Mouse (Mus musculus) layer of hippocampus, adult 8-10 months (tissue): ENCODE measurements around the gene Kdm1a. TPM values are rescaled to one million over a fixed set of nuclear protein-coding genes. Genes with fewer than 3 reads are reported as not detected.

ENCODE experiments used
- DNase-seq, 2 experiments: peaks; one replicate each; pipeline ENCODE4 v3.0.0; 2022; ENCODE audit warnings: low spot score in 2 of 2
- total RNA-seq, 4 experiments: library from RNA; stranded (reverse); gene quantifications; 2 replicates each; pipeline ENCODE4 v1.2.4; 2022

Gene Kdm1a
- total RNA-seq: 10 to 100 TPM; 82.6 to 91.3 (median 86.1) TPM

DNA sequence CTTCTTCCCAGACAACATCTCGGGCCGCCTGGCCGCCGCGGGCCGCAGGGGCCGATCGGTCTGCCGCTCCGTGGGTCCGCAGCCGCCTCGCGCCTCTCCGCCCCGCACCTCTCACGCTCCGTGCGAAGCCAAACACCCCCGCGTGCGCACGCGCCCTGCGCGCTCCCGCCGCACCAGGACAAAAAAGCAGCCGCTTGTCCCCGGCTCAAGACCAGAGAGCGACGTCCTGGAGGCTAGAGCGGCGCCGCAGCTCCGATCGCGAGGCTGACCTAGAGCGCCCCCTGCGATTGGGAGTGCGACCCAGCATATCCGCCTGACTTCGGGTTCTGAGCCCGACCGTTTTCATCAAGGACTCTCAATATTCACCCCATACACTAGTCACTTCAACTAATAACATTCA, at the start of gene Kdm1a:
Gene Kdm1a (minus strand): TSS at position 156 of the 400 bp plus-strand sequence.
- DNase-seq: peak; percentile 86 to 95

DNA sequence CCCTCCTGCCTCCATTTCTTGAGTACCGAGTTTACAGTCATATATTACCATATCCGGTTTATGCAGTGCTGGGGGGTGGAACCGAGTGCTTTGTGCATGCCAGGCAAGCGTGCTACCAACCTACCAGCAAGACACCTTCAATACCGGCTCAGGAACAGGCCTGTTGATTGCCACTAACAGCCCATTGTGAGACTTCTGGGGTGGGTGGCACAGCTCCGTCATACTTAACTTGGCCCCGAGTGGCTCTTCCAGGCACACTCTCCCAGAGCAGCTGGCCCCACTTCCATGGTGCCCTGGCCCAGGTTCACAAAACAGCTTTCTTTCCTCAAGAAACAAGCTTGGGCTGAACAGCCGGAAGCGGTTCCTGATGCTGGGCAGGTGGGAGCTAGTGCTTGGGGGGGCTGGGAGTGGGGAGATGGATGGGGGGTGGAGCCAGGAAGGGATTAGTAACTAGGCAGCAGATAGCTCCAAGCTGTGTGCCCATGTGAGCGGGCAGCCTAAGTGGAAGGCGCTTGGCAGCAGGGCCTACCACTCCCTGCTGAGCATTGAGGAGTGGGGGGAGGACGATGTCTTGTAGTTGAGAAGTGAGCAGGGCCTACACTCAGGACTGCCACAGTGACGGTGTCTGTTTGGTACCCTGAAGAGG, 49.5 kb upstream of the Kdm1a start:
- peak; percentile 31 to 33 for DNase-seq

DNA sequence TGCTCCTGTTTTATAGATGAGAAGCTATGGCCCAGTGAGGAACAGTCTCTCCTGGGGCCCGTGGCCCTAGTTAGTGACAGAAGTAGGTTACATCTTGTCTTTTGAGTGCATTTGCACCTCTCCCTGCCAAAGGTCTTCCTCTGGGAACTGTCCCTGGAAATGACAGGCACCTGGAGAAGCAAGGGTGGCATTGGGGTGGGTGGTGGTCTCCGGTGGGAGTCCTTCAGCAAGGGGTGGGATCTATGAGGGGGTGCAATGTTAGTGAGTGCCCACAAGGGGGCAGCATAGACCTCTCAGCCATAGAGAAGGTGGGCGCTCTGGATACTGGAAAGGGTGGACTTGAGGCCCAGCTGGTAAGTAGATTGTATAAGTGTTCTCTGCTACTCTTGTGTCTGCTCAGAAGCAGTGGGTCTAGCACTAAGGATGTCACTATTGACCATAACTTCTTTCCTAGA, 48.9 kb upstream of the Kdm1a start:
- DNase-seq: no peak

DNA sequence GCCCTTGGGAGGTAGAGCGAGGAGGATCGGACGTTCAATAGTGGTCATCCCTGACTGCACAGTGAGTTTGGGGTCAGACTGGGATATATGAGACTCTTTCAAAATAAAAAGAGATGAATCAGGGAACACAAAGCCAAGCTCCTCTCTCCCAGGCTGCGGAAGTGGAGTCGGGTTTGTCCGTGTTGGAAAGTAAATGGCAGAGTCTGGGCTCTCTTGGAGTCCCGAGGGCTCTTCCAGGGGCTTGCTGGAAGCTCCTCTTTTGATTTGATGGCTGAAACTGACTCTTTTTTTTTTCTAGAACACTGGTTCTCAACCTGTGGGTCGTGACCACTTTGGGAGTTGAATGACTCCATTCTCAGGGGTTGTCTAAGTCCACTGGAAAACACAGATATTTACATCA, 47.7 kb upstream of the Kdm1a start:
- DNase-seq: no peak

DNA sequence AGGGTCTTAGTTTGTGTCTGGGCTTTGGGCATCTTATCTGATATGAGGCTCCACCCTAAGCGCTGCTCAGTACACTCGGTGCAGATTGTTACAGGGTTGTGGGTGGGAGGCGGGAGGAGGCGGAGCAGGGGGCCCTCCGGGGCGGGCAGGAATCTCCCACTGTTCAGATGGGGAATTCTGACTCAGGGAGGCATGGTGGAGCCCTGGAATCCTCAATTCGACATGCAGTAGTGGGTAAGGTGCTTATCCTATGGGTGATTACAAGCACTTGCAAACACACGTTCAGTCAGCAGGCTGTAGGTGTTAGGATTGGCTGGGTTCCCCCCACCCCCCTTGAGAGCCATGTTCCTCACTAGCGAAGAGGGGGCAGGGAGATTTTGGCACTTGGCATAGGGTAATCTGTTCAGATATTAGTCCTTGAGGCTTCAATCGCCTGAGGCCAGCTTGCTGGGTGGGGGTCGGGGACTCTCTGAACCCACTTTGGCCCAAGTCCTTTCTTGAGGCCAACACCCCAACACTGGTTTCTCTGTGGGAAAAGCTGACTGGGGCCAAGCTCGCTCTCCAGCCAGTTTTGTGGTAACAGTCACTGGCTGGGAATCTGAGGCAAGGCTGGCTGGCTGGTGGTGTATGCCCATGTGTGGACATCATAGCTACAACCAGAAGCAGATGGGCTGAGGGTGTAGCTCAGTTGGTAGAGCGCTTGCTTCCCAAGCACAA, 47.1 kb upstream of the Kdm1a start:
- DNase-seq: peak in 1 of 2 experiments; percentile 38

DNA sequence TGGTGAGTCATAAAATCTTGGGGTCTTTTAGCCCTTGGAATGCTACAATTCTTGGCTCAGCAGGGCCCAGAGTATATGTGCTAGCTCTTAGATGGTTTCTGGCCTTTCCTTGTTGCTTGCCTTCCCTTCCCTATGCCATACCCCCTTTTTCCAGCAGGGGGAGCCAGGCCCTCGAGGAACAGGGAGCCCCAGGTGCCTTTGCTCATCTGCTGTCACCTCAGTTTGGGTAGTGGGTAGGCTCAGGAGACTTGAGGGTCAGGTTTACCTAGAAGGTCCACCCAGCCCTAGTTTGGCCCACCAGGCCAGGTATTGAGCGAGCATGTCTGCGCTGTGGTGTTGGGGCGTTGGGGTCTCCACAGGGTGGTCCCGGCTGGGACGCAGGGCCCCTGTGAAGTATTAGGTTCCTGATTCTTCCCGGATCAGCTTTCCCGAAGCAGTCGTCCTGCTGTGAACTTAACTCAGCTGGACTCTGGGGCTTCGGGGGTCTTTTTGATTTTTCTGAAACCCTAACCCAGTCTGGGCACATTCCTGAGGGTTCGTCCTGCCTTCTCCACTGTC, 46.5 kb upstream of the Kdm1a start:
- peak; percentile 75 to 91 for DNase-seq

DNA sequence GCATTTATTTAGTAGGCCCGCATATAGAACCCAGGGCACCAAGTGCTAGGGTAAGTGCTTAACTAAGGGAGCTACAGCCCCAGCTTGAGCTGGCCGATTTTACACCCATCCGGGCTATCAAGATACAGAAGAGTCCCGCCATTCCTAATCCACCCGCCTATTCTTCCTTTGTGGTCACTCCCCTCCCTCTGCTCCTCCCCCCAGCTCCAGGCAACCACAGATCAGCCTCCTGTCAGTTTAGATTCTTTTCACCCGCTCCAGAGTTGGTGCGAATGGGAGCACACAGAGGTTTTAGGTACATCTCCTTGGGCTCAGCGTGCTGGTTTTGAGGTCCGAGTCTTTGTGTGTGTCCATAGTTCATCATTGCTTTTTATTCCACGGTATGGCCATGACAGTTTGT, 36.4 kb upstream of the Kdm1a start:
- DNase-seq: no peak

DNA sequence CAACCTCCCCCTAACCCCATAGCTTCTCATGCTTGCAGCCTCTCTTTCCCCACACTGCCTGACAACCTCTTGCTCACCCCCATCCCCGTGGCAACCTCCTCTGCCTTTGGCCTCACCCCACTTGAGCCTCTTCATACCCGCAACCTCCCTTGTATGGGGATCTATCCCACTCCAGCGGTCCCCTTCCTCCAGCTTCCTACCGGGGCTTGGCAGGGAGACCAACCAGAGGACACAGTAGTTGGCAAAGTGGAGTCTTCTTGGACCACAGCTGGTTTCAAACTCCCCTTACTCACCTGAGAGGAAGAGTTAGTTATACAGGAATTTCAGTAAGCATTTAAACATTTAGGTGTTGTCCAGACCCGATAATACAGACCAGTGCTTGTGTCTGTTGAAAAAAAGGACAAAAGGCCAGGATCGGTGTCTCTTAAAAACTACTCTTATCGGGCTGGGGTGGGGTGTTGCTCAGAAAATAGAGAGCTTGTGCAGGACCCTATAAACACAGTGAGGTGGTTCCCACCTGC, 35.8 kb upstream of the Kdm1a start:
- DNase-seq: no peak

DNA sequence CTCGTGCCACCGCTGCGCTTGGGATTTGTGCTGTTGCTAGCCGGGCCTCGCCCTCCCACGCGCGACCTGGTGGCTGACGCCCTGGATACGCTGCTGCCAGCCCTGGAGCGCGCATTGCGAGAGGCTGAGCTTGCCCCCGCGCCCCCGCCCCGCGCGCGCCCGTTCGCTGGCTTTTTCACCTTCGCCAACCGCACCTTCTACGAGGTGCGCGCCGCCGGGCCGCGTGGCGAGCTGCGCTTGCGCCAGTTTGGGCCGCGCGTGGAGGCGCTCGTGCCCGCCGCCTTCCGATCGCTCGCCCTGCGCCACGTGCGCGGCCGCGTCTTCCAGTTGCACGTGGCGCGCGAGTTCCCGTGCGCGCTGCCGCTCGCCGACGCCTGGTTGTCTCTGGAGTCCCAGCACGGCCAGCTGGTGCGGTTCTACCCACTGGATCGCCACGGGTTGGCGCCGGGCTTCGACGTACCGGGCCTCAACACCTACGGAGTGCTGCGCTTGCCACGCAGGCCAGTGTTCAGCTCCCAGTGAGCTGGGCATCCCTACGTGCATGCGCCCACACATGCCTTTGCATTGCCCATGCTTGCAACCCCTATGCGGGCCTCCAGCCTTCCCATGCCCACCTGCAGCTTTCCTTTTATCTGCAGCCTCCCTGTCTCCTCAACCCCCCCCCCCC, 35.2 kb upstream of the Kdm1a start:
- DNase-seq: peak; percentile 46 to 68

DNA sequence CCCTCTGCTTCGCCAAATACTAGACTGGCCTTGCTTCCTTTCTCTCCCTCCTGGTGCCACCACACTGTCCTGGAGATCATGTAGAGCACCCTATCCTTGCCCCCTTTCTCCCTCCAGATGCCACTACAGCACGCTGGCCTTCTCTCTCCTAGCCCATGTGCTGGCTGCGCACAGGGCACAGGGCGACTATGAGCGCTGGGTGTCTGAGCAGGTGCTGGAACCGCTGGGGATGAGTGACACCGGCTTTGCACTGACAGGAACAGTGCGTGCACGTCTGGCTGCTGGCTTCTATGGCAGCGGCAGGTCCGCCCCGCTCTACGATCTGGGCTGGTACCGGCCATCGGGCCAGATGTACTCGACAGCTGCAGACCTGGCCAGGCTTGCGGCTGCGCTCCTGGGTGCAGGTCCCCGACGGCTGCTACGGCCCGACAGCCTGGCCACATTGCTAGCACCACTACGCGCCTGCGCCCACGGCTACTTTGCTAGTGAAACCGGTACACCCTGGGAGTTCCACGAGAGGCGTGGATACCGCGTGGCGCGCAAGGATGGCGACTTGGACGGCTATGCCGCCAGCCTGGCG, 34.5 kb upstream of the Kdm1a start:
- DNase-seq: no peak

DNA sequence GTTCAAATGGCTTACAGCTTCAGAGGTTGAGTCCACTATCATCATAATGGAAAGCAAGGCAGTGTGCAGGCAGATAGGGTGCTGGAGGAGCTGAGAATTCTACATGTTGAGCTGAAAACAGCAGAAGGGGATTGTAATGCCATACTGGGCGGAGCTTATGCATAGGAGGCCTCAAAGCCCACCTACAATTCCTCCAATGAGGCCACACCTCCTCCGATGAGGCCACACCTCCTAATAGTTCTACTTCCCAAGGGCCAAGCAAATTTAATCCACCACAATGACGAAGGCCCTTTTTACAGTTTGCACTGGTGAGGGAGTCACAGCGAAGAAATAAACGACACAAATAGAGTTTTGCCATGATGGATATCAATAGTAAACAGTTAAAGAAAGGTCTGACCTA, 34.0 kb upstream of the Kdm1a start:
- no peak for DNase-seq

DNA sequence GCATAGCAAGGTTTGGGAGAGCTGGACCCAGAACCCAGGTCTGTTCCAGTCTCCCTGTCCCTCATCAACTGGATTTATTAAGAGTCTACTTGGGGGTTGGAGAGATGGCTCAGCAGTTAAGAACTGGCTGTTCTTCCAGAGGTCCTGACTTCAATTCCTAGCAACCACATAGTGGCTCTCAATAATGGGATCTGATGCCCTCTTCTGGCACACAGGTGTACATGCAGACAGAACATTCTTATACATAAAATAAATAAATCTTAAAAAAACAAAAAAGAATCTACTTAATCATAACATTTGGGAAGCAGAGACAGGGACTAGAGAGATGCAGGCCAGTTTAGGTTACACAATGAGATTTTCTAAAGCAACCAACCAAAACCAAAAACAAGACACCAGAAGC, 33.5 kb upstream of the Kdm1a start:
- DNase-seq: no peak

DNA sequence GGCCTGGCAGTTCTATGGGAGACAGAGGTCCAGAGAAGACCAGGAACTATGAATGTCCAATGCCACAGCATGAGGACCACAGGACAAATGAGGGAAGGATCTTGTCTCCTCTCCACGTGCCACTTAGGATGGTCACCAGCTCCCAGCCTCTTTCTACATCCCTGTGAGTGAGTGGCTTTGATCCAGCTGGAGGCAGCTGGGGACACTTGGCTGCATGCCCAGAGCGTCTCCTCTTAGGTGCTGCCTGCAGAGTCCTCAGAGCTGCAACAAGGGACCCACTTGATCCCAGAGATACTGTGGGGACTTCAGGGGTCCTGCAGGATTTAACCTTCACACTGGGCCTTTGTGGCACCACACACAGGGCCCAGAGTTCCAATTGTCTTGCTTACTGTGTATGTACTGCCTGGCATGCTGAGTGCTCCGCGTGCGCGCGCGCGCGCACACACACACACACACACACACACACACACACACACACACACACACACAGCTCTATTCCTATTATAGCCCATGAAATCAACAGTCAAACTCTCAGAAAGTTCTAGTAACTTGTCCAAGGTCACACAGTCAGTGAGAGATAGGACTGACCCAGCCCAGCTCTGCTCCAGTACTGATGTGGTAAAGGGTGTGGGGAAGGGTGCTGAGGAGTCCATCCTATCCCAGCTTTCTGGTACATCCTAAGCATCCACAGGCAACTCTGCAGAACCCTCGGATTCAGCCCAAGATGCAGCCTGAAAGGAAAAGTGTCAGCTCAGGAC, 28.9 kb upstream of the Kdm1a start:
- DNase-seq: no peak

DNA sequence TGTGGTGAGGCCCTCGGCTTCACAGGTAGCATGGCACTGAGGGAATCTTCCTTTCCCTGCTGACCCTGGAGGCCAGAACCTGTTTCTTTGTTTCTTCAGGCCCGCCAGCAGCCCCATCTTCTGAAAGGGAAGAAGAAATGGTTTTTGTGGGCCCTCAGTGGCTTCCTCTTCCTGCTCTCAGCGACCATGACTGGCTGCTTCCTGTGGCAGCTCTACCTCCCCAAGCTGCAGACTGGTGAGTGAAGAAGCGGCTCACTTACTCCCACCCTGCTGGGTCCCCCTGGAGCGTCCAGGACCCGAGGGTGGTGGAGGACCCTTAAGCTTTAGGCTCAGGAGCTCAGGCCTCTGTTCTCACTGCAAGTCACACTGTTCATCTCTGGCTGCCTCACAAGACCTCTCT, 24.1 kb upstream of the Kdm1a start:
- no peak for DNase-seq

DNA sequence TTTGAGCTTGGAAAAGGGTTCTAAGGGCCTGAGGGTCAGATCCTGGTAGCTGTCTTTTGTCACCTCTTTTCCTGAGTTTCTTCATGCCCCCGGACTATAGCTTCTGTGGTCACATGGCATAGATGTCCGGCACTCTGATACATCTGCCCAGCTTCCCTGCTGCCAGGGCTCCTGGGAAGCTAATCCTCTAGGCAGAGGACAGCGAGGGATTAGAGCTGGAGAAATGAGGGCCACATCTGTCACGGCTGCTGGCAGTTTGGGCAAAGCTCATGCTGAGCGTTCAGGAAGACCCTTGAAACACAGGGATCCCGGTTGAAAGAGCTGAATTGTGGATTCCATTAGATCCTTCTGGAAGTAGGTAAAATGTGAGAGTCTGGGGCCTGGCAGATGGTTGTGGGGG, 19.9 kb upstream of the Kdm1a start, which contains the start of gene Lactbl1:
Gene Lactbl1 (plus strand): TSS at position 234 of the 400 bp plus-strand sequence.
- no peak for DNase-seq

DNA sequence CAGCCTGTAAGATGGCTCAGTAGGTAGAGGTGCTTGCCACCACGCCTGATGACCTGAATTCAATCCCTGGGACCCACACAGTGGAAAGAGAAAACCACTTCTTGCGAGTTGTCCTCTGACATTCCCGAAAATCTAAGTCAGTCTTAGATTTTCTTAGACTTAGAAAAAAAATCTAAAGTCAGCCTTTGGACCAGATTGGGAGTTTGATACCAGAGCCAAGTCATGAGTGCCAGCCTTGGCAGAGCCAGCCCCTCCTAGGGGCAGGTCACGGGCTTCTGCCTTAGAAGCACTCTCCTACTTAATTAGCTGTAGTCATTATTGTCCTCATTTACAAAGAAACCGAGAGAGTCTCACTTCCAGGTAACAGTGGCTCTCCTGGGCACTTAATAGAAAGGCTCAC, 19.4 kb upstream of the Kdm1a start:
- no peak for DNase-seq

DNA sequence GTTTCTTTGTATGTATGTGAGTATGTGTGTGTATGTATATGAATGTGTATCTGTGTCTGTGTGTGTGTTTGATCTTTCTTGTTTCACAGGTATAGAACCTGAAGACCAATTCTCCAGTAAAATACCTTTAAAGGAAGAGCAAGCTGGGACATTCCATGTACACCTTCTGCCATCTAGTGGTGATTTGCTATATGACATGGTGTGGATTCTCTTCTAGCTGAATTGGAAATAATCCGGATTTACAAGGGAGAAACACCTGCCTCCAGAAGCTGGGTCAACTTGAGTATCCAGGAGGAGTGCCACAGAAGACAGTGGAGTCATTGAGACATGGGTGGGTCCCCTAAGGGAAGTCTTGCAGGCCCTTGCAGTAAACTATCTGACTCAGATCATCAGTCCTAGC, 18.8 kb upstream of the Kdm1a start:
- peak in 1 of 2 experiments; percentile 16 for DNase-seq

DNA sequence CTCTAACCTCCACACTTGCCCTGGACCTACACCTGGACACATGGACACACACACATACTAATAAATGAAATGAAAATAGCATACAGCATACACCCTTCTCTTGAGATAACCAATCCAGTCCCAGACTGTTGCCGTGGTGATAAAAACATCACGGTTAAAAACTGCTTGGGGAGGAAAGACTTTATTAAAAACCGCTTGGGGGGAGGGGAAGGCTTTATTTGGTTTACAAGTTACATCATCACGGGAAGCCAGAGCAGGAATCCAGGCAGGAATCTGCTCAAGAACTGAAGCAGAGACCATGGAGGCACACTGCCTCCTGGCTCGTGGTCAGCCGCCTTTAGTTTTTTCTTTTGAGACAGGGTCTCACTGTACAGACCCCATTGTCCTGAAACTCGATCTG, 11.1 kb upstream of the Kdm1a start:
- no peak for DNase-seq

DNA sequence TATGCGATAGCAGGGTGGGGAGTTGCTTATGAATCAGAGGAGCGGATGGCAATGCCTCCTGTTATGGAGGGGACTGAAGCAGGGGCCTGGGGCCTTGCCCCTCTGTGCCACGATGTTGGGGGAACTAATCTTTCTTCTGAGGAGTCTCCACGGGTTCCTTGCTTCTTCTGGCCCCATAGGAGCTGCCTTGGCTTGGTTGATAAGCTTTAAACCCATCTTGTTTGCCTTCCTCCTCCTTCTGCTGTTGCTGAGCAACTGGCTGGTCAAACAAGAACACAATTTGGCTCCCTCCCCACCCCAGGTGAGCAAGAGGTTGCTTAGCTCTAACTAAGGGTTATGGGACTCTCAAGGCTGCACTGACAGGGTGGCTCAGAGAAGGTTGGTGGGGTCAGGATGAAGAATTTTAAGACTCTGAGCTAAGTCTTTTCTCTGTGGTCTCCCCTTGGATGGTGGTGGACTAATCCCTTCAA, 7.9 kb upstream of the Kdm1a start, which contains the start of gene Tex46:
Gene Tex46 (plus strand): TSS at position 51 of the 470 bp plus-strand sequence.
- DNase-seq: no peak

DNA sequence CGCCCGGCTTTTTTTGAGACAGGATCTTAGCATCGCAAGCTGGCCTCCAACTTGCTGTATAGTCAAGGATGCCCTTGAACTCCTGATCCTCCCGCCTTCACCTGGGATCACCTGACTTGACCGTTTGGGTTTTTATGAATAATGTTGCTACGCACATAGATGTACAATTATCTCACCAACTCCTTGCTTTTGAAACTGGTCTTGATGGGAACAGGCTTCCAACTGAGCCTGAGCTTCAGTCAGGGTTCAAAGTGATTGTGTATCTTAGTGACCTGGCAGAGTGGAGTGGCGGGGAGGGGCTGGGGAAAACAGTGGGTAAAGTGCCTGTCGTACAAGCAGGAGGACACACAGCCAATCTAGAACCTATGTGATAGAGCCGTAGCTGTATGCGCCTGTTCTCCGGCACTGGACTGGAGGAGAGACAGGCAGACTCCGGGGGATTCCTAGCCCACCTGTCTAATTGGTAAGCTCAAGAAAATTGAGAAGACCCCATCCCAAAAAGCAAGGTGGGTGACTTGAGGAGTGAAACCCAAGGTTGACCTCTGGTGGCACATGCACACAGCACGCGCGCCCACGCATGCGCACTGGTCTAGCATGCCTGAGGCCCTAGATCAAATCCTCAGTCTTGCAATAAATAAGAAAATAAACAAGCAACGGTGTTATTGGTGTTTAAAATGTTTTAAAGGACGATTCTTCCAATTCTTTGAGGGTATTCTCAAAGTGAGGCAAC, 3.4 kb upstream of the Kdm1a start:
- DNase-seq: no peak
